Mouse (Mus musculus) forebrain, embryonic 16.5 days (tissue): Measurements from ENCODE around the gene Tbxas1. TPM values are rescaled to one million over a fixed set of nuclear protein-coding genes. Genes with fewer than 3 reads are reported as not detected.

Experiments
- ATAC-seq: fragments of 200-750 bp; cut with Nextera tagmentation; 2 replicates; pipeline ENCODE4 v1.8.0; 2017; ENCODE audit warnings: mild to moderate bottlenecking, moderate library complexity
- H3K27ac ChIP-seq: fragments of 300-500 bp; sonication (generic); 2 replicates; pipeline ENCODE4 v1.5.1; 2014; ENCODE audit warnings: low read length, control low read depth
- H3K27me3 ChIP-seq: fragments of 300-500 bp; sonication (generic); replicated peaks from 2 replicates; pipeline ENCODE4 v1.6.1; 2014; ENCODE audit warnings: low read length; ENCODE audit not compliant: control insufficient read depth, insufficient read depth
- H3K36me3 ChIP-seq: fragments of 300-500 bp; sonication (generic); 2 replicates; pipeline ENCODE4 v1.6.1; 2014; ENCODE audit not compliant: control insufficient read depth, insufficient read depth
- H3K4me1 ChIP-seq: fragments of 300-500 bp; sonication (generic); replicated peaks from 2 replicates; pipeline ENCODE4 v1.6.1; 2014; ENCODE audit warnings: low read length; ENCODE audit not compliant: control insufficient read depth, insufficient read depth
- H3K4me2 ChIP-seq: fragments of 300-500 bp; sonication (generic); 2 replicates; pipeline ENCODE4 v1.6.1; 2014; ENCODE audit warnings: mild to moderate bottlenecking, low read length, control low read depth
- H3K4me3 ChIP-seq: fragments of 300-500 bp; sonication (generic); replicated peaks from 2 replicates; pipeline ENCODE4 v1.5.1; 2014; ENCODE audit warnings: mild to moderate bottlenecking, low read length, control low read depth
- H3K9ac ChIP-seq: fragments of 300-500 bp; sonication (generic); replicated peaks from 2 replicates; pipeline ENCODE4 v1.6.1; 2014; ENCODE audit warnings: low read depth, low read length, control low read depth
- H3K9me3 ChIP-seq: fragments of 300-500 bp; sonication (generic); 2 replicates; pipeline ENCODE4 v1.6.1; 2016; ENCODE audit warnings: low read length; ENCODE audit not compliant: control insufficient read depth
- WGBS: fragments of 180-500 bp; shearing (Covaris S2); extraction: QIAGEN DNeasy Blood & Tissue Kit; methylation state at CpG from one replicate; pipeline ENCODE4 v1.1.7; 2014; 5-methylcytosine and 5-hydroxymethylcytosine counted together
- polyA plus RNA-seq: library from polyadenylated mRNA; unstranded; fragments of >200 nt; fragmentation: Nextera tagmentation; extraction: Ambion mirVana; gene quantifications from 2 replicates; pipeline ENCODE4 v1.2.1, GENCODE M21; 2015

The Tbxas1 gene
- polyA plus RNA-seq, 1 experiment from 2014 or later, result 1.1 TPM

GRCm38 (mm10) chr6:38912845-38913244 lies 37.6 kb downstream of the Tbxas1 start:
- Histone ChIP-seq H3K4me1 (no peaks in the 10 kb centered on the region; the same call in 1 of the 2 replicates), H3K36me3 (no peaks in the 10 kb centered on the region), H3K4me2 (no peak overlapping the region), H3K27ac (no peak overlapping the region), H3K4me3 (no peak overlapping the region), H3K27me3 (no peaks in the 10 kb centered on the region), H3K9me3 (no peaks in the 10 kb centered on the region), H3K9ac (no peak overlapping the region)
- ATAC-seq, result peak; percentile 41; the same call in 1 of the 2 replicates
- WGBS, result 76% methylated on average over 9 of the region's 9 CpGs

GRCm38 (mm10) chr6:38913386-38914042 lies 38.3 kb downstream of the Tbxas1 start:
- Histone ChIP-seq H3K9me3 (no peaks in the 10 kb centered on the region), H3K9ac (no peak overlapping the region), H3K4me2 (no peak overlapping the region), H3K27me3 (no peaks in the 10 kb centered on the region), H3K27ac (no peak overlapping the region), H3K36me3 (no peaks in the 10 kb centered on the region), H3K4me1 (no peaks in the 10 kb centered on the region; the same call in 1 of the 2 replicates), H3K4me3 (no peak overlapping the region)
- WGBS, result 63% methylated on average over 13 of the region's 13 CpGs
- ATAC-seq, result no peak

- H3K9ac ChIP-seq, result no peak overlapping the region
- H3K27me3 ChIP-seq, result no peaks in the 10 kb centered on the region
- no peaks in the 10 kb centered on the region for H3K9me3 ChIP-seq
- no peaks in the 10 kb centered on the region for H3K36me3 ChIP-seq
- WGBS, result 64% methylated on average over 10 of the region's 10 CpGs
- no peak overlapping the region for H3K4me2 ChIP-seq
- peak; percentile 51 for ATAC-seq
- no peaks in the 10 kb centered on the region; the same call in 1 of the 2 replicates for H3K4me1 ChIP-seq
- no peak overlapping the region for H3K27ac ChIP-seq
- no peak overlapping the region for H3K4me3 ChIP-seq
These were observed 39.0 kb downstream of the Tbxas1 start for GRCm38 (mm10) chr6:38914181-38914580.

- H3K27ac ChIP-seq, result no peak overlapping the region
- WGBS, result 61% methylated on average over 5 of the region's 5 CpGs
These were observed 40.6 kb downstream of the Tbxas1 start for GRCm38 (mm10) chr6:38915776-38916175.

GRCm38 (mm10) chr6:38916571-38916970 lies 41.4 kb downstream of the Tbxas1 start:
- Histone ChIP-seq H3K27ac (no peak overlapping the region), H3K36me3 (no peaks in the 10 kb centered on the region), H3K4me3 (no peak overlapping the region), H3K27me3 (no peaks in the 10 kb centered on the region), H3K4me2 (no peak overlapping the region), H3K4me1 (no peaks in the 10 kb centered on the region; the same call in 1 of the 2 replicates), H3K9ac (no peak overlapping the region), H3K9me3 (no peaks in the 10 kb centered on the region)
- no peak for ATAC-seq
- 89% methylated on average over 4 of the region's 4 CpGs for WGBS

More at GRCm38 (mm10) chr6:38915776-38916175, 40.6 kb downstream of the Tbxas1 start:
- H3K4me2 ChIP-seq, result no peak overlapping the region
- H3K9me3 ChIP-seq, result no peaks in the 10 kb centered on the region
- H3K9ac ChIP-seq, result no peak overlapping the region
- H3K36me3 ChIP-seq, result no peaks in the 10 kb centered on the region
- H3K4me1 ChIP-seq, result no peaks in the 10 kb centered on the region; the same call in 1 of the 2 replicates
- no peaks in the 10 kb centered on the region for H3K27me3 ChIP-seq
- H3K4me3 ChIP-seq, result no peak overlapping the region
- no peak for ATAC-seq

GRCm38 (mm10) chr6:38917415-38917814 lies 42.2 kb downstream of the Tbxas1 start:
- Histone ChIP-seq H3K4me1 (peaks cover 3% of the 10 kb centered on the region), H3K9ac (no peak overlapping the region), H3K27ac (no peak overlapping the region), H3K4me3 (no peak overlapping the region), H3K4me2 (no peak overlapping the region), H3K27me3 (no peaks in the 10 kb centered on the region), H3K9me3 (no peaks in the 10 kb centered on the region), H3K36me3 (no peaks in the 10 kb centered on the region)
- ATAC-seq, result no peak
- WGBS, result 84% methylated on average over 3 of the region's 3 CpGs

- ATAC-seq, result no peak
- Histone ChIP-seq H3K36me3 (no peaks in the 10 kb centered on the region), H3K4me3 (no peak overlapping the region), H3K27me3 (no peaks in the 10 kb centered on the region), H3K27ac (no peak overlapping the region), H3K9ac (no peak overlapping the region), H3K4me1 (peaks cover 7% of the 10 kb centered on the region), H3K4me2 (no peak overlapping the region), H3K9me3 (no peaks in the 10 kb centered on the region)
- WGBS, result 89% methylated on average over 4 of the region's 4 CpGs
These were observed 43.5 kb downstream of the Tbxas1 start for GRCm38 (mm10) chr6:38918728-38919127.

- ATAC-seq, result no peak
- Histone ChIP-seq H3K9ac (no peak overlapping the region), H3K27me3 (no peaks in the 10 kb centered on the region), H3K4me1 (peaks cover 7% of the 10 kb centered on the region), H3K4me2 (no peak overlapping the region), H3K4me3 (no peak overlapping the region), H3K9me3 (no peaks in the 10 kb centered on the region), H3K27ac (no peak overlapping the region), H3K36me3 (no peaks in the 10 kb centered on the region)
- WGBS, result 88% methylated on average over 14 of the region's 14 CpGs
These were observed 44.0 kb downstream of the Tbxas1 start for GRCm38 (mm10) chr6:38919135-38919740.

GRCm38 (mm10) chr6:38920141-38920540 lies 44.9 kb downstream of the Tbxas1 start:
- ATAC-seq, result no peak
- peaks cover 7% of the 10 kb centered on the region for H3K4me1 ChIP-seq
- H3K27me3 ChIP-seq, result no peaks in the 10 kb centered on the region
- WGBS, result 75% methylated on average over 6 of the region's 6 CpGs
- no peak overlapping the region for H3K4me2 ChIP-seq
- H3K9me3 ChIP-seq, result no peaks in the 10 kb centered on the region
- H3K36me3 ChIP-seq, result no peaks in the 10 kb centered on the region
- H3K9ac ChIP-seq, result no peak overlapping the region
- H3K27ac ChIP-seq, result no peak overlapping the region
- H3K4me3 ChIP-seq, result no peak overlapping the region
